ENCODE assay signal across 11 mouse cellular contexts in the genomic region with DNA sequence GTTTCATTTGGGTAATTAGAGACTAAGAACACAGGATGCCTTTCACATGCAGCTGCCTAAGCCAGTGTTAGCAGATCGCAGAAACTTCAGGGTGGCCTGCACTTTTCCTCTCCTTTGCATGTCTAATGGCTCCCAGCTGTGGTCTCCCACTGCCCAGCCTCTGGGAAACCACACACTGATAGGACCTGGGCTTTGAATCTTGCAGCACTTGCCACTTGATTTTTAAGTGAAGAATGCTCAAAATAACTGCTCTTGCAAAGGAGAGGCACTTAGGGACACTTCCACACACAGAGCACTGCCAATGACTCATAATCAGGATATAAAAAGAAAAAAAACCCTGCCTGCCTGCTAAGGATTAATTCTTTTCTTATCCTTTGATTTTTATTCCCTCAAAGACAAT.
A peak's percentile ranks its signal among the peaks of the same experiment; 100 is the strongest.
DNase-seq lines count a peak whose midpoint lies in the region; ATAC-seq and TF ChIP-seq lines count a peak whose summit lies in the region.
"Had no signal": no experiment of that assay in that cellular context is flagged by ENCODE, and none has a peak within 500 bp of the region (broad histone marks: within the 10 kb centered on the region; RNA-seq: fewer than 3 reads in every experiment).

No protein-coding gene starts in this region.

- H3K4me2 ChIP-seq in limb, embryonic 11.5 days (ENCODE audit: low read depth, severe bottlenecking) = no peak overlapping the region
- H3K4me2 ChIP-seq in hindbrain, postnatal 0 days (ENCODE audit: low read depth, low read length) = no peak overlapping the region
- H3K4me2 ChIP-seq: hindbrain, embryonic 15.5 days had no signal

- H3K27me3 ChIP-seq in embryonic facial prominence, embryonic 10.5 days (replicated peaks; ENCODE audit: low read depth, poor library complexity, severe bottlenecking) = no peaks in the 10 kb centered on the region
- no peaks in the 10 kb centered on the region for H3K27me3 ChIP-seq in limb, embryonic 11.5 days (ENCODE audit: control insufficient read depth, insufficient read depth, low read length)
- H3K27me3 ChIP-seq in hindbrain, postnatal 0 days (ENCODE audit: insufficient read depth, low read length) = no peaks in the 10 kb centered on the region
- H3K27me3 ChIP-seq: hindbrain, embryonic 15.5 days had no signal

- no peaks in the 10 kb centered on the region for H3K9me3 ChIP-seq in embryonic facial prominence, embryonic 10.5 days
- H3K9me3 ChIP-seq in limb, embryonic 11.5 days (ENCODE audit: control insufficient read depth, low read length) = no peaks in the 10 kb centered on the region
- no peaks in the 10 kb centered on the region for H3K9me3 ChIP-seq in hindbrain, postnatal 0 days (ENCODE audit: low read length)
- H3K9me3 ChIP-seq: hindbrain, embryonic 15.5 days had no signal

- no peaks in the 10 kb centered on the region for H3K36me3 ChIP-seq in embryonic facial prominence, embryonic 10.5 days (replicated peaks)
- no peaks in the 10 kb centered on the region for H3K36me3 ChIP-seq in limb, embryonic 11.5 days (ENCODE audit: control insufficient read depth, insufficient read depth, low read length)
- H3K36me3 ChIP-seq in hindbrain, postnatal 0 days (ENCODE audit: insufficient read depth, low read length) = no peaks in the 10 kb centered on the region
- H3K36me3 ChIP-seq: hindbrain, embryonic 15.5 days had no signal

- H3K27ac ChIP-seq in embryonic facial prominence, embryonic 10.5 days (replicated peaks) = no peak overlapping the region
- H3K27ac ChIP-seq in limb, embryonic 11.5 days (replicated peaks; ENCODE audit: low read depth, low read length) = no peak overlapping the region
- H3K27ac ChIP-seq in hindbrain, postnatal 0 days = no peak overlapping the region
- H3K27ac ChIP-seq: hindbrain, embryonic 15.5 days had no signal

- peak; percentile 69; the same call in 1 of the 2 replicates for ATAC-seq in limb, embryonic 11.5 days (ENCODE audit: insufficient number of reproducible peaks, low FRiP score, low TSS enrichment, low read depth)
- no peak for ATAC-seq in megakaryocyte-erythroid progenitor cell, adult 5-6 weeks (replicated peaks; ENCODE audit: low FRiP score, low TSS enrichment, poor library complexity, severe bottlenecking)
- ATAC-seq in hindbrain, postnatal 0 days = no peak
- ATAC-seq: CD4-positive, CD25-positive, alpha-beta regulatory T cell, adult 4 months had no signal

- no peak overlapping the region for H3K4me3 ChIP-seq in embryonic facial prominence, embryonic 10.5 days
- no peak overlapping the region for H3K4me3 ChIP-seq in limb, embryonic 11.5 days (ENCODE audit: low read depth, low read length)
- H3K4me3 ChIP-seq in hindbrain, postnatal 0 days (ENCODE audit: low read length) = no peak overlapping the region
- H3K4me3 ChIP-seq: hindbrain, embryonic 15.5 days had no signal

- peaks cover 17% of the 10 kb centered on the region for H3K4me1 ChIP-seq in embryonic facial prominence, embryonic 10.5 days
- H3K4me1 ChIP-seq in limb, embryonic 11.5 days (ENCODE audit: control insufficient read depth, insufficient read depth, low read length) = no peaks in the 10 kb centered on the region
- no peaks in the 10 kb centered on the region for H3K4me1 ChIP-seq in hindbrain, postnatal 0 days (ENCODE audit: insufficient read depth, low read length)
- H3K4me1 ChIP-seq: hindbrain, embryonic 15.5 days had no signal

- peak; percentile 19 for DNase-seq in gastrocnemius, postnatal 25 days
- no peak for DNase-seq in gastrocnemius, adult 18-20 months (ENCODE audit: low spot score)
- DNase-seq in 3134 (ENCODE audit: extremely low read depth, insufficient read length, low spot score) = peak; percentile 18
- peak; percentile 75 for DNase-seq in embryonic facial prominence, embryonic 10.5 days (ENCODE audit: low spot score)
- peak; percentile 42 for DNase-seq in limb, embryonic 11.5 days (ENCODE audit: low spot score)
- no peak for DNase-seq in cerebellum, adult 9-10 months
- DNase-seq in hindbrain, postnatal 0 days (ENCODE audit: low spot score) = no peak
- DNase-seq: heart, adult 18-20 months had no signal

- 16% methylated on average over 1 of the region's 1 CpGs for WGBS in embryonic facial prominence, embryonic 10.5 days
- 7% methylated on average over 1 of the region's 1 CpGs for WGBS in limb, embryonic 11.5 days
- 50% methylated on average over 1 of the region's 1 CpGs for WGBS in hindbrain, postnatal 0 days

- TF ChIP-seq CTCF in hindbrain, postnatal 0 days (IDR thresholded peaks at IDR 0.05; ENCODE audit: low read depth) = no peak

- H3K9ac ChIP-seq in limb, embryonic 11.5 days (ENCODE audit: low read length) = no peak overlapping the region
- no peak overlapping the region for H3K9ac ChIP-seq in hindbrain, postnatal 0 days (replicated peaks; ENCODE audit: low read length)
- H3K9ac ChIP-seq: hindbrain, embryonic 15.5 days had no signal

Comparison
In these comparisons a context has a peak if more than half of its experiments do, and no peak if none do; other contexts are left out.
1. DNase-seq: peak in gastrocnemius, postnatal 25 days (single experiment), 3134 (single experiment), embryonic facial prominence, embryonic 10.5 days (single experiment) and limb, embryonic 11.5 days (single experiment); none in gastrocnemius, adult 18-20 months (single experiment), cerebellum, adult 9-10 months (single experiment) and hindbrain, postnatal 0 days (single experiment).